Mouse (Mus musculus) embryo, embryonic 10 days (tissue): ENCODE measurements around the gene Oip5.
"Not testable (repeated sequence)": the region's sequence is repeated elsewhere in the genome, so short reads cannot be mapped to it uniquely, and the experiment has no call there.

Source experiments
- DNase-seq: peaks from one replicate; pipeline ENCODE4 v3.0.0-alpha.2; 2015; ENCODE audit warnings: low spot score

Gene Oip5

DNA sequence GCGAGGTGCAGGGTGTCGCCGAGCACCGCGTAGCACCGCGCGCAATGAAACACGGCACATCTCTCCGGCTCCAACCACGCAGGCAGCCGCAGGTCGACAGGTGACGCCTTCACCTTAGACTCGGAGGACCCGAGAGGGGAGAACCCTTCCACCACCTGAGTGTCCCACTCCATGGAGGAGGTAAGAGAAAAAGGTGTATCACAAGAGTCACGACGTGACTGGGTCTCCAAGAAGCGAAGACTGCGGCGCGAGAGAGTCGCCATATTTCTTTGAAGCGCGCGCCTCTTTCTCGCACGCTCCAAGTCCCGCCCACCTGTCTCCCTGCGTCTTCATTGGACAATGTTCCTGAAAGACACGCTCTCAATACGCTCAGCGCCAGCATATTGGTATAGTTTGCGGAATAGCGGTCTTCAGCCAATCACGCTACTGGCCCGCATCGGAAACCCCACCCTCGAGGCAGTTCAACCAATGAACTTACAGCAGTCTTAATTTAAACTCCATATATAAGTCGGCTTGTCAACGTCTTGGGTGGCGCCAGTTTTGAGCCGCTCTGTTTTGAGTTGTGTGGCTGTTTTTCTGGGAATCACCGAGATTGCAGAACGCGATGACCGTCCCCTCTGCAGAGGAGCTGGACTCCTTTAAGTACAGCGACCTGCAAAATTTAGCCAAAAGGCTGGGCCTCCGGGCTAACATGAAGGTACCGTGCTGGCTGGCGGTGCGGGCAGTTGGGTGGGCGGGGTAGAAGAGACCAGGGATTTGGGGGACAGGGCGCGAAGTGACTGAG lies at the start of gene Oip5, which contains the start of gene Nusap1:
TSS of gene Oip5 (minus strand) at position 271 of the 784 bp plus-strand sequence.
TSS of gene Nusap1 (plus strand) at position 100 of the 784 bp plus-strand sequence.
- DNase-seq = peak; percentile 99

DNA sequence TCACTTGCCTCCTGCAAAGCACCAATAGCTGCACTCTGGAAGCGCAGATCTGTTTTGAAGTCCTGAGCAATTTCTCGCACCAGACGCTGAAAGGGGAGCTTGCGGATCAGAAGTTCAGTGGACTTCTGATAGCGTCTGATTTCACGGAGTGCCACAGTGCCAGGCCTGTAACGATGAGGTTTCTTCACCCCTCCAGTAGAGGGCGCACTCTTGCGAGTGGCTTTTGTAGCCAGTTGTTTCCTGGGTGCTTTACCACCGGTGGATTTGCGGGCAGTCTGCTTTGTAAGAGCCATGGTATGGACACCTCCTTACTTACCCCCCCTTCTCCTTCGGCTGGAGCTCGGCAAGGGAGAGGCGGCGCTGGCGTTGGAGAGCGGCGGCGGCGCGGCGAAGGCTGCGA lies 47.5 kb upstream of the Oip5 start:
- not testable (repeated sequence) for DNase-seq

DNA sequence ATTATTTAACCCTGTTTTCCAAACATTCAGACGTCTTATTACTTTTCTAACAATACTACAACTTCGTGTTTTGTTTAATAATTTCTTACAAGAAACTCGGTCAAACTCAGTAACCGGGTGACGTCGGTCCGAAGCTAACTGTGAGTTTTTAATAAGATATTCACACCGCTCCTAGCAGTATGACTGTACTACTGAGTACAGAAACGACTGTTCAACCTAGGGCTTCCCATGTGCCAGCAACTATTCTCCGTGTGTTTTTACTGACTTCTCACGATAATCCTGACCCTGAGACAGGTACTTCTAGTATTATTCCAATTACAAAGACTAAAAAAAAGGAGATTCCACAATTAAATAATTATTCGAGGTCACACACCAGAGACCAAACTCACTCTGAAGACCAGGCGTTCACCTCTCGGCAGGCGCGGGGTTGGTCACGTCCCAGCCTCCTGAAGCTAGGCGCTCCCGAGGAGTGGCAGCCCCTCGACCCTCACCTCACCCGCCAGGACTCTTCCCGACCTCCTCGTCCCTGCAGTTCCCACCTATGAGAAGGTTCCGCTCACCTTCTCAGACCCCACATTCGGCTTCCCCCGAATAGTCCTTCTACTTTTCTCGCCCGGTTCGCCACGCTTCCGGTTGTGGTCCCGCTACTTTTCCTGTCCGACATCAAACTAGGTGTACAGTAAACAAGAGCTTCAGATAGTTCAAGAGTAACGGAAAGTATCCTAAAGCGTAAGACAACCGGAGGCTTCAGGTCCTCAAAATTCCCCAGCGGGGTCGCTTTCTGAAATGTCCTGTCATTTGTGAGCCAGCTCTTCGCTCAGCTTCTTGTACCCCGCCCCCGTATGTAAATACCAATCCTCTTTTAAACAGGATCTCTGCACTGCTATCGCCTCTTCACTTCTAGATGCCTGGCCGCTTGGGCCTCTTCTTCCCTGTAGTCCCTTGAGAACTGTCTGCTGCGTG lies 44.2 kb upstream of the Oip5 start, which contains the start of gene Ndufaf1:
TSS of gene Ndufaf1 (minus strand) at position 608 of the 963 bp plus-strand sequence.
- DNase-seq = peak; percentile 86

DNA sequence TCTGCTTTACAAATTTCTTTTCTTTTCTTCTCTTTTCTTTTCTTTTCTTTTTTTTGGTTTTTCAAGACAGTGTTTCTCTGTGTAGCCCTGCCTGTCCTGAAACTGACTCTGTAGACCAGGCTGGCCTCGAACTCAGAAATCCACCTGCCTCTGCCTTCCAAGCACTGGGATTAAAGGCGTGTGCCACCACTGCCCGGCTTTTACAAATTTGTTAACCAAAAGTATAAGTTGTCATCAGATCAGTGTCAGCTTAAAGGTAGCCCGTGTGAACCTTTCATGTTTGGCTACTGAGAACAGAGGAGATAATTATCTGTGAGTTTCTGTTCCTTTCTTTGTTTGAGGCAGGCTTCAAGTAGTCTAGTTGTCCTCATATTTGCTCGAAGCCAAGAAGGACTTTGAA lies 26.0 kb upstream of the Oip5 start:
- no peak for DNase-seq

DNA sequence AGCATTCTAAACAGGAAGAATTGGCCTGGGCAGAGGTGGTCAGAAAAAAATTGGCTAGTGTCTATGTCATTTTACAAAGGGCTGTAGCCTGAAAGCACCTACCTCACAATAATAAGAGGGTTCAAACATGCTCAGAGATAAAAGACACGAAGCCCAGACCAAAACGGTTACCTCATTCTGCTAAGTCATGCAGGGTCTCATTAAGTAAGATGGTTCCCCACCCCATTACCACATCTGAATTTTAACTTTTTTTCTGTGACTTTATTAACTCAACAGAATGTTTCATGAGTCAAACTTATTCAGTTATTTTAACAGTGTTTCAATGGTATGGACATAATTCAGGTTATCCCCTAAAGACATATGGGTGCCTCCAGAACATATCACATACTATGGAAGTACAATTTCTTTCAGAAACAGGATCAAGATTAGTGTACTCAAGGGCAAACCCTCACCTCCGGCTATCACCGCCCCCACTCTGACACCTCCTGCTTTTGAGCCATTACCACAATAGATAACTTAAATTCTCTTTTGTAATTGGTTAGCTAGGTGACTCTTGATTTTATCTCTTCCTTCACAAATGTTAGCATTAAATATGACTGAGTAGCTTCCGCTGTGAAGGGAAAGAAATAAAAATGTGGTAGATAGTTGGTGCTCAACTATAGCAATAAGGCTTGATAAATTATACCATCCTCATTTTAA lies 23.1 kb upstream of the Oip5 start:
- DNase-seq = no peak

DNA sequence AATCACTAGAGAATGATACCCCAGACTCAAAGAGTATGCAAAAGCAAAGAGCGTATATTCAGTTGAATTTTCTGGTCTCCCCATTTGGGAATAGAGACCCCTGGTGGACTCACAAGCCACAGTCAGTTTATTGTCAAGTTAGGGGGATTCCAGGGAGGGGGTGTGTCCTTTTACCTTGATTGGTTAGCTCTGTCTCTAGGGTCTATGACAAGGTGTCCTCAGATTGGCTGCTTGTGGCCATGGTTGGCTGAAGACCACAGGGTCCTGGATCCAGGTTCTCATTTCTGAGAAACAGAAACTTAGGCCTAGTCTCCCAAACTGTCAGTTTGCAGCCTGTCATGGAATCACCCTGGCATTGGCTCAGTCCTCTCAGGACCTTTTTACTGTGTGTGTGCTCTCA lies 18.5 kb upstream of the Oip5 start:
- DNase-seq = no peak

DNA sequence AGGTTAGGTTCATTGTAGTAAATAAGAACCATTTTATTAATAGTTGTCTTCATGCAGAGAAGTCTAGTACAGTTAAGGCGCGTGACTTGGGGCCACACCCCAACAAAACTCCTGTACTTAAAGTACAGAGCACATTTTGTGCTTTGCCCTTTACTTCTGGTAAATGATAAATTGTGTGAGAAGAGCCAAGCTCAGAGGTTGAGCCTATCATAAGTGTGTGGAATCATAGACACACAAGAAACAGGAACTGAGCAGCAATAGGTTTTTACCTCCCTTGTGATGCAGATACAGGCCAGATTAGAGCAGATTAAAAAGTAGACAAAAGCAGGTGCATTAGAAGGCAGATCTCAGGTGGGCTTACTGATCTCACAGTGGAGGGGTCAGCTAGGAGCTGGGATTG lies 3.0 kb upstream of the Oip5 start:
- no peak for DNase-seq

DNA sequence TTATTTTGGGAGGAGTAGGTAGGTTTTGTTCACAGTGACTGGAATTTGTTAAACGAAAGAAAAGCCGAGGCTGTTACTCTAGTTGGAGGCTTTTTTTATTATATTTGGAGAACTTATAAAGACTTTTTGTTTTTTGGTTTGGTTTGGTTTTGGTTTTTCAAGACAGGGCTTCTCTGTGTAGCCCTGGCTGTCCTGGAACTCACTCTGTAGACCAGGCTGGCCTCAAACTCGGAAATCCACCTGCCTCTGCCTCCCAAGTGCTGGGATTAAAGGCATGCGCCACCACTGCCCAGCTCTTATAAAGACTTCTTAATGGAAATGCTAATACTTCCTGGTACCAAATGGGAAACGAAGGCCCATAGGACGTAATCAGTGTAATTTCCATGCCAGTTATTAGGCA lies 733 bp upstream of the Oip5 start:
- not testable (repeated sequence) for DNase-seq

DNA sequence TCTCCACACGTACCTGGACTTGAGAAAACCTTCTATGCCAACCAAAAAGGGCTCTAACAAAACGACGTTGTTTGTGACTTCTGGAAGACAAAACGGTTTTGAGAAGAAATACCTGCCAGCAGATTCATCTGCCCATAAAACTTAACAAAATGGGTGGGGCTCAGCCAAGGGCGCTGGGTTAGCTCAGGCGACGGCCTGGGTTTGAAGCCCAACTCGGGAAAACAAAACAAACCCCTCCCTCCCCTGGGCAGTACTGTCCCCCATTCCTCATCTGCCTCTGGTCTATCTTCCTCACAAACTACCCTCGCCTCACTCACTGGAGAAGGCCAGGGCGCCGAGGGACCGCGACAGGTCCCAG lies 449 bp downstream of the Oip5 start:
- no peak for DNase-seq

DNA sequence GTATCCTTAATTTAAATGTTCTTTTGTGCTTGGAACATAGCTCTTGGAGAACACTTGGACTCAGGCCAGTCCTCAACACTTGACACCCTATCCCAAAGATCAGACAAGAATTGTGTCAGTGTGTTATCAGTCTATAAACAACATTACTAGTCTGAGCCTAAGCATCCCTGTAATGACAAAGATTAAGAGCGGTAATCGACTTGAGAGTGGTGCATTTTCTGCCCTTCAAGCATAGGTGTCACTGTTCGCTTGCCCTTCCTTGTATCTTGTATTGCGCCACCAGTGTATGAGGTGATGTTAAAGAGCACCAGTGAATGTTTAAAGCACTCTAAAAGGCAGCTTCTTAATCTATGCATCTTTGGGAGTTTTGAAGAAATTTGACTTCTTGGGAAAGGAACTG lies 11.2 kb downstream of the Oip5 start:
- DNase-seq = no peak

DNA sequence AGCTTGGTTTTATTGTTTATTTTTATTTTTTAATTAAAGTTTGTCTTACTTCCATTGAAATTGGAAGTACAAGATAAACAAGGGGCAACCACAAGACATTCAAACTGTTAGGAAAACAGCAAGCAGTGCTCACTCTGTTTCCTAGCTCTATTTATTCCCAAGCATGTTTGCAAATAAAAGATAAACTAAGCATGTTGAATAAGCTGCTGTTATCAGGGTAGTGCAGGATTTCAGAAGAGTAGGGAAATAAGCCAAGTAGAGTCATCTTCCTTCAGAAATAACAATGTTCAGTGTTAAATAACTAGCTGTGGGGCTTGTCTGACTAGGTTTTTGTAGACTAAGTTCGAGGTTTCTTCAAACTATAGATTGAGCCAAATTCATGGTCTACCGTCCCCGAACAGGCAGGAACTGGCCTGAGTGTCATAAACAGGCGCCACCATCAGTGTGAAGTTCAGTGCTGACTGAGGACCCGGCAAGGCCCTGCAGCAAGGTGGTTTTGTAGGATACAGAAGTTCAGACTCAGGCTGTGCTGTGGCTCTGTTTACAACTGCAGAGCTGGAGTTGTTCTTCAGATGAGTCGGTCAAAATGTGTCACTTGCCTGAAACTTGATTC lies 12.8 kb downstream of the Oip5 start:
- DNase-seq = no peak

DNA sequence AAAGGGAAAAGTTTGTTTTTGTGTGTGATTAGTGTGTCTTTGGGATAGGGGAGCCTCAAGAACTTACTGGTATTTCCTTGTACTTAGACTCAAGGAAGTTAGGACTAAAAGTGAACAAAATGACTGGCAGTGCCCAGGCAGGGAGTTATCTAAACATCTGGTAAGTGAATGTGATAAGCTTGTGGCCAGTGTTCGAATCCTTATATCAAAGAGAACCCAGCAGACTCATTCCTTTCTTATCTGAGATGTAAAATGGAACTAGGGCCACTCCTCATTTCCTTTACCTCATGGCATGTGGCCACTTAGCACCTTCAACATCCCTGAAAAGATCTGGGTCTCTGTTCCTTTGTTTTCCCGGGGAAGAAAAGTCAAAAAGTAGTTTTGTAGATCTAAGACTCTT lies 14.4 kb downstream of the Oip5 start:
- no peak for DNase-seq

DNA sequence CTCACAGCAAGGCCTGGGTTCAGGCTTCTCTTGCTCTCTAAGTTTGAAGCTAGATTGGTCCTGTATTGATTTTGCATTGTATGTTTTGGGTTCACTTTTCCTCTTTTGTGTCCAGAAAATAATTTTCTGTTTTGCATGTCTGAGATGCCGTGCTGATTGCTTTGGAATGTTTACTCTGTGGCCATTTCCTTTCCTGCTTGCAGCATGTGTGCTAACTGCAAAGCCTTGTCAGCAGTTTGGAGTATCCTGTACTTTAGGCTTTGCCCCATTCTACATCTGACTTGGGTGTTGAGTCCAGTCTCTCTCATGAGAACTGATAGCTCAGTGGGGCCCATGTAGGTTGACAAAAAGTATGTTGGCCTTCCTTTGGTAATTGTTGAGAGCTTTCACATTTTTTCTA lies 15.8 kb downstream of the Oip5 start:
- DNase-seq = no peak

DNA sequence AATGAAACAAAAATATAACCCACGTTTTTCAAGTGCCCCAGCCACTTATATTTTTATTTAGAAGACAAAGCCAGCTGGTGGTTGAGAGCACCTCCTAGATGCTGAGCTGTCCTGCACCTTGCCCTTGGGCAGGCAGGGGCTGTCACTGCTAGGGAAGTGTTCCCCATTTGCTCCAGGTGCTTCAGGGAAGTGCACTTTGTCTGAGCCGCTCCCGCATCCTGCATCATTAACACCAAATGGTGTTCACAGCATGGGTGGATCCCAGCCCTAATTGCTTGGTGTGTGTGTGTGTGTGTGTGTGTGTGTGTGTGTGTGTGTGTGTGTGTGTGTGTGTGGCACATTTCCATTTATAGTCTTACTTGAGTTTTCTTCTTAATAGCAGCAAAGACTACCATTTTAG lies 16.7 kb downstream of the Oip5 start:
- not testable (repeated sequence) for DNase-seq

DNA sequence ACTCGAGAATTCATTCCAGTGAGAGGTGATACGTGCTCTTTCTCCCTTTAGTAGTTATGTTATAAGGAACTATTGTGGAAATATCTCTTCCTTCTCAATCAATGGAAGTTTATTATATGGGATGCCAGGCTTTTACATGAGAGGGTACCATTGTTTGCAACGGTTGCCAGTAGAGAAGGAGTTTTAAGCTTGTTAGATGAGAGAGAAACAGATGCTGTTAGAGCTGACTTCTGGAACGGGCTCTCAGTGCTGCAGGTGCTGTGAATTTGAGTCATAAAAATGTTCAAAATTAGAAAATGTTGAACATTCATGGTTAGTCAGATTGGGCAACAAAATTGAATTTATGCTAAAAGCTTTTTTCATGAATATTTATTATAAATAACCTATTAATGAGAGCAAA lies 17.2 kb downstream of the Oip5 start:
- DNase-seq = no peak

DNA sequence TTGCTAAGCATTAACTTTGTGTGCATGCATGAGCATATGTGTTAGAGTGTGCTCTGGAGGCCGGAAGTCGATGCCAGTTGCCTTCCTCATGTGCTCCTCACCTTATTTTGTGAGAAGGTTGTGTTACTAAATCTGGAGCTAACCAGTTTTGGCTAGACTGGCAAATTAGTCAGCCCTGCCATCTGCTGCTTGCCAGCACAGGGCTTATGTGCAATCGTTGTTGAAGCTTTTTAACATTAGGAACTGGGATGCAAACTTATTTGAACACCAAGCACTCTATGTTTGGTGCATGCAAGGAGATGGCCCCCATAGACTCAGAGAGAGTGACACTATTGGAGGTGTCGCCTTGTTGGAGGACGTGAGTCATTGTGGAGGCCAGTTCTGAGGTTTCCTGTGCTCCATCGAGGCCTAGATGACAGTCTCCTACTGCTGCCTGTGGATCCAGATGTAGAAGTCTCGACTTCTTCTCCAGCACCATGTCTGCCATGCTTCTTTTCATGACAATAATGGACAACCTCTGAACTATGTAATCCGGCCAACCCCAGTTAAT lies 21.4 kb downstream of the Oip5 start:
- DNase-seq = no peak

DNA sequence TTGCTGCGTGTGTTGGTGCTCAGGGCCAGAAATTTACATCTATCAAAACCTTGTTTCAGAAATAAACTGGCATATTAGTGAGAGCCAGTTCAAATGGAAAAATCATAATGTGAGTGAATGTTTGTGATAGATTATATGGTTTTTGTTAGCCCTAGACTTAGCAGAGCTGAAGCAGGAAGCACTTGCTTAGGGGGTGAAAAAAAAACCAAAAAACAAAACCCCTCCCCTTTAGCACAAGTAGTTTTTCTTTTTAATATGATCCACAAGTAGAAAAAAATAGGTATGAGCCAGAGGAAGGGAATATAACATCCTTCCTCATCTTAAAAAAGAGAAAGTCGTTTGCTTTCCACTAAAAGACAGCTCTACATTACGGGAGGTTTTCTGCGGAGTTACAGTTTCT lies 23.0 kb downstream of the Oip5 start:
- no peak for DNase-seq

DNA sequence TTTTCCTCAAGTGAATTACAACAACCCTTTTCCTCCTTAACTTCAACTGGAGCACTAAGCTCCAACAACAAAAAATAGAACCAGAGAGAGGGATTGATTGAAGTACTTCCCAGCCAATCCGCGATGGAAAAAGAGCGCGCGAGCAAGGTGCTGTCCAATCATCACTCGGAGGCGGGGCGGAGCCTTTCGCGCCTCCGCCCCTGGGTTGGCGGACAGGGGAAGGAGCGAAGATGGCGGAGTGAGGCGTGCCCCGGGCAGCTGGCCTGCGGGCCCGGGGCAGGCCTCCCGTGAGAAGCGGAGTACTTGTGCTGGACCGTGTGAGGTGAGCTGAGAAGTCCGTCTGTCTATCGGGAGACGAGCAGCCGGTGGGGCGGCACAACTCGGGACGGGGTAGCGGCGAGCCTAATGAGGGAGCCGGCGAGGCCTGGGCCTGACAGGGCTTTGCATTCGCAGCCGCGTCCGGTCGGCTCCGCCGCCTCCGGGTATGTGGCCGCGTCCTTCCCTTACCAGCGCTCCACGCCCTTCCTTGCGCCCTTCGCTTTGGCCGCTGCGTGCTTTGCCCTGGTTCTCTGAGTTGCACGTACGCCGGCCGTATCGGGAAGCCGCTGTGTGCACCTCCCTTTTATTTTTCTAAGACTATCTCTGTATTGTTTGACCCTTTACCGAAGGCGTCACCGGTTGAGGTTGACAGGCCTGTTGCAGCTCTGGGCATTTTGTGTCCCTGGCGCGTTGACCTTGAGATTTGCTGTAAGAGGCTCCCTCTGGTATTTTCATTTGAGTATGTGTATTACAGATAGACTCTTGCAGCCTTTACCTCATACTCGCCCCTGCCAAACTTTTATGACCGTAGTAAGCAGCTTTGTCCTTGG lies 23.9 kb downstream of the Oip5 start:
- DNase-seq = peak; percentile 95

DNA sequence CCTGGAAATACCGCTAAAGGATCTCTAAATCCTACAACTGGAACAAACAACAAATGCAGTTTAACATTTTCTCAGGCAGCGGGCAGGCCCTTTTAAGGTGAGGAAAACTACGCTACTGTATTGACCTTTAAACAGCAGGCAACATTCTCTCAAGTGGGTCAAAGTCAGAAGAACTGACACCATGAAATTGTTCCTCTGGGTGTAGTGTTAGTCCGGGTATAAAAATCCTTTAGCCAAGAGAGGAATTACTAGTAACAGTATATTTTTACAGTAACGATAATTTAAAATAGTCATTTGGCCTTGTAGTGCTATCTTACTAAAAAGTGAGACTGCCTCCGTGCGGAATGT lies 24.5 kb downstream of the Oip5 start:
- DNase-seq = peak; percentile 23

DNA sequence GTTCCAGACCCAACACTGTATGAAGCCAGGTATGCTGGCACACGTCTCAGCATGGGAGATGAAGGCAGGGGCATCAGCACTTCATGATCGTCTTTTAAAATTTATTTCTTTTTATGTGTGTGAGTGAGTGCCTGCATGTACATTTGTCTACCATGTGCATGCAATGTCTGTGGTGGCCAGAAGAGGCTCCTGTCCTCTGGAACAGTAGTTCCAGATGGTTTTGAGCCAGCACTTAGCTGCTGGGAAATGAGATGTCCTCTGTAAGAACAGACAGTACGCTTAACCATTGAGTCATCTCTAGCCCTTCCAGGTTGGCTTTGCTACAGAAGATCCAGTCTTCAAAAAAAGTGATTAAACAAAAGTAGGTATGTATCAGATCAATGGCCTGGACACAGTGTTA lies 27.0 kb downstream of the Oip5 start:
- no peak for DNase-seq

DNA sequence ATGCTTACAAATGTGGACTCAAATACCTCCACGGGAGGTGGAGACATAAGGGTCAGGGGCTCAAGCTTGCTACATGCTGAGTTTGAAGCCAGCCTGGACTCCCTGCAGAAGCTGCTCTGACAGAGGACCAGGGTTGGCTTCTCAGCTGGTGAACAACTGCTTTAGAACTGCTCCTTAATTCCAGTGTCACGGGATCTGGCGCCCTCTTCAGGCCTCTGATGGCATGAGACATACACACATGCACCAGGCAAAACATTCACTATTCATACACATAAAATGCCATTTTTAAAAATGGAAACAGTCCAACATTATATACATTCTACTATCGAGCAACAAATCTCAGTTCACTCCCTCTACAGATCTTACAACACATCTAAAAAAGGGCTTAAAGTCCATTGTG lies 30.9 kb downstream of the Oip5 start:
- DNase-seq = peak; percentile 78
